Mouse (Mus musculus) ovary, postnatal 36 days (tissue): ENCODE measurements around the gene 0610030E20Rik.

ENCODE experiments used
- DNase-seq: peaks from one replicate; pipeline ENCODE4 v3.0.0; 2022; ENCODE audit warnings: low spot score, mixed read lengths

Gene 0610030E20Rik

GRCm38 (mm10) chr6:72390795-72391521 is 43.8 kb downstream of the 0610030E20Rik start:
- peak; percentile 43 for DNase-seq

- DNase-seq, result no peak
Observed at GRCm38 (mm10) chr6:72392341-72392740, 45.2 kb downstream of the 0610030E20Rik start.

- no peak for DNase-seq
Observed at GRCm38 (mm10) chr6:72396837-72397251, 49.7 kb downstream of the 0610030E20Rik start.

GRCm38 (mm10) chr6:72399967-72400366 is 52.9 kb downstream of the 0610030E20Rik start:
- no peak for DNase-seq

GRCm38 (mm10) chr6:72401875-72402274 is 54.8 kb downstream of the 0610030E20Rik start:
- DNase-seq, result peak; percentile 71
